Mouse (Mus musculus): Measurements from ENCODE around the gene Scimp.
A peak's percentile ranks its signal among the peaks of the same experiment; 100 is the strongest.
"Not testable (repeated sequence)": the region's sequence is repeated elsewhere in the genome, so short reads cannot be mapped to it uniquely, and the experiment has no call there.

Gene Scimp

DNA sequence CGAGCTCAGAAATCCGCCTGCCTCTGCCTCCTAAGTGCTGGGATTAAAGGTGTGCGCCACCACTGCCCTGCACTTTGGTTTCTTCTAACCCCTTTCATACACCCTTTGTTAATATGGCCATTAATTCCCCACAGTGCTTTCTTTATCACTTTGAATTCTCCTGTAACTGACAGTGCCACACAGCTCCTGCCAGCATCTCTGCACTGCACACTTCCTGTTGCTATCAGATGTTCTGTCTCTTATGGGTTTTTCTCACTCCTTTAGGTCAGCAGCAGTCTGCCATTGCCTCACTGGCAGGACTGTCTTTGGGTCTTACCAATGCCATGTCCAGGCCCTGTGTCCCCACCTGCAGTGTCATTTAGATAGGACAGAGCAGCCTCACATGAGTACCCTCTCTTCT is 41.6 kb downstream of the Scimp start:
- no peak for DNase-seq (ENCODE audit: low read depth, low spot score)

DNA sequence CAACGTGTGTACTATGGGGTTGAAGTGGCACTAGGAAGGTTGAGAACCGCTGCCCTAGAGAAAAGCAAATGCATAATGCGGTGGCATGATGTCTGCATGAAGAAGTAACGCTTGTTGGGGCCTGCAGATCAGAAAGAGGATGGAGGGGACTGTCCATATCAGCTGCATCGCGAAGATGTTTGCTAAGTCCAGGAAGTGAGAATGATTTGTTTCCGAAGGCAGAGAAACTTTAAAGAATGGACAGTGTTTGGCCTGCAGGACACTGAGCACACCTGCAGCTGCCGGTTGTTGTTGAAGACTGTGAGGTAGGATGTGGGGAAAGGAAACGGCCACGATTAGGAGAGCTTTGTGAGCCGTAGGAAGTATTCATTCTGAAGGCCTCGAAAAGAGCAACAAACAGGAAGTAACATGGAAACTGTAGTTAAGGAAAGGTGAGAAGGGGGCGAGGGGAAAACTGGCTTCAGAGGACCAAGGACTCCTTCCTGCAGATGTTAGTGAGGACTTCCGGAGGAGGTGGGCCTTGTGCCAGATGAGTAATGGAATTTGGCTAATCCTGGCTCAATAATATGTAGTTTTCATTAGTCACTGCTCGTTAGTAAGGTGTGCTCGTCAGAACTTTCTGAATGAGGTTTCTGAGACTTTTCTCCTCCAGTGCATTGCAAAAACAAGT is 46.5 kb downstream of the Scimp start:
- DNase-seq (ENCODE audit: low read depth, low spot score), result no peak

GRCm38 (mm10) chr11:70763936-70764808 is 48.2 kb downstream of the Scimp start, which contains the start of gene Zfp3:
Zfp3 (plus strand) TSS chr11:70764209.
- DNase-seq (ENCODE audit: low read depth, low spot score), result peak; percentile 51

DNA sequence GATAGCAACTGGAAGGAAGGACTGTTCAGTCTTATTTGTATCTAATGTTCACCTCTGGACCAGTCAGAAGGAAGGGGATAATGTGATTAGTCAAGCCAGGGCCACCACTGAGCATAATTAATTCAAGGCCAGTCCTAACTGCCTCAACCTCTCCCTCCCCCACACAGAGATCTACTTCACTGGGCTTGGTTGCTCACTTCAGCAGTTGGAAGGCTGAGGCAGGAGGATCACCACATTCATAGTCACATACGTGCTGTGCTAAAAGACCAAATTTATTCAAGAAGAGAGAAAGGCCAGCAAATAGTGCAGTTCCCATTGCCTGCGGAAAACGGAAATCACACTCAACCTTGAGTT is 48.8 kb downstream of the Scimp start:
- no peak for DNase-seq (ENCODE audit: low read depth, low spot score)

- no peak for DNase-seq (ENCODE audit: low read depth, low spot score)
Measured at GRCm38 (mm10) chr11:70762641-70763040, 49.7 kb downstream of the Scimp start.

- DNase-seq (ENCODE audit: low read depth, low spot score), result not testable (repeated sequence)
Measured at GRCm38 (mm10) chr11:70760446-70760845, 51.9 kb downstream of the Scimp start.

DNA sequence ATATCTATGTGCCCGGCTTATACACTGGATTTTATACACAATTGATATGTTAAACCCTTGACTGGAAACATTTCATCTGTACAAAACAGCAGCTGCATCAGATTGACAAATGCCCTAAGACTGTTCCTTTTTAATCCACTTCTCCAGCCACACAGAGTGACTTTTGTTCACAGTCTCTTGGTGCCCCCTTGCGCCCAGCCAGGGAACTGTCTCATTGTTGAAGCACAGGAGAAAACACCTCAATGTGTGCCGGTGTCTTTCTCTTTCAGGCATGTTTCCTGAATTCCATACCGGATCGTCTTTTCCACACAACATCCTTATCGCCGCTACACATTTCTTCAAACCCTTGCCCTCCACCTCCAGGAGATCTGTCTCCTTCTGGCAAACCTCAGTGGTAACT is 56.7 kb downstream of the Scimp start:
- DNase-seq (ENCODE audit: low read depth, low spot score), result peak; percentile 71

GRCm38 (mm10) chr11:70754958-70755357 is 57.4 kb downstream of the Scimp start:
- DNase-seq (ENCODE audit: low read depth, low spot score), result no peak

- DNase-seq (ENCODE audit: low read depth, low spot score), result no peak
Measured at GRCm38 (mm10) chr11:70754476-70754875, 57.9 kb downstream of the Scimp start.

GRCm38 (mm10) chr11:70753146-70753545 is 59.2 kb downstream of the Scimp start:
- no peak for DNase-seq (ENCODE audit: low read depth, low spot score)

GRCm38 (mm10) chr11:70752337-70753017 is 59.9 kb downstream of the Scimp start:
- no peak for DNase-seq (ENCODE audit: low read depth, low spot score)

DNA sequence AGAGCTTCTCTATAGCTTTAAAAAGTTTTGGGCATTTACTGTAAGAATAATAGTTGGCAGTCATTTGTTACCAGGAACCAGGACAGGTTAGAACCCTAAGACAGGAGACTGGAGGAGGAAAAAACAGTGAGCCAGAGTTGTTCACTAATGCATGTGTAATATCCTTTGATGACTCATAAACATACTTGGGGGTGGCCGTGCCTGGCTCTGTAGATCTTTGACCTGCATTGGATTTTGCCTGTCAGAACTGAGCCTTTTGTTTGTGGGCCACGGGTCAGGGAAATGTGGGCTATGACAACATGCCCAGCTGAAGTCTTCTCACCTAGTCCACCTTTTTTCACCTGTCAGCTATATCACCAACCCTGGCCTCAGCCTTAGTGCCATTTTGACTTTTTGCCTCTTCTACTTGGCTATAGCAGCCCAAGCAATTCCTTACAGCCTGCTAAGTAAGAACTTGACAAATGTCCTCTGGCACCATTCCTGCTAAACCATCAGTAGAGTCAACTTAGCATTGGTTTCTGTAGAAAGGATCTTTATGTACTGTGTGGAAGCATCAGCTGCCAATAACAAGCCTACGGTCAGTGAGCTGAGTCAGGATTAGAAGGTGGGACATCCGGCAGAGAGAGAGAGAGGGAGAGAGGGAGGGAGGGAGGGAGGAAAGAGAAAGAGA is 64.4 kb downstream of the Scimp start:
- no peak for DNase-seq (ENCODE audit: low read depth, low spot score)

DNA sequence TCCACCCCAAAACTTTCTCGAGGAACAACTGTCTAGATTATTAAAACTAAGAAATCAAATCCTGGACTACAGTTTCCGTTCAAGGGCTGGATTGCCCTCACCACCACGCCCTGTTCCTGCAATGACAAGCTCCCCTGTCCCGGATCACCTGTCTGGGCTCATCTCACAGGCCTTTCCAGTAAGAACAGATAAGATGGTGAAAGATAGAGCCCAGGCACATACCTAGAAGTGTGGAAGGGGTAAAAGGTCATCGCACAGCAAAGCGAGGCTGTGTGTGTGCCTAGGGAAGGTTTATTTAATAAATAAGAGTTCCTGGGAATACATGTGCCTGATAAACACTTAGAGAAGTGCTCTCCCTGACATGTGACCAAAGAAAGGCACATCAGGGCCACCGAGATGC is 66.8 kb downstream of the Scimp start:
- DNase-seq (ENCODE audit: low read depth, low spot score), result no peak

DNA sequence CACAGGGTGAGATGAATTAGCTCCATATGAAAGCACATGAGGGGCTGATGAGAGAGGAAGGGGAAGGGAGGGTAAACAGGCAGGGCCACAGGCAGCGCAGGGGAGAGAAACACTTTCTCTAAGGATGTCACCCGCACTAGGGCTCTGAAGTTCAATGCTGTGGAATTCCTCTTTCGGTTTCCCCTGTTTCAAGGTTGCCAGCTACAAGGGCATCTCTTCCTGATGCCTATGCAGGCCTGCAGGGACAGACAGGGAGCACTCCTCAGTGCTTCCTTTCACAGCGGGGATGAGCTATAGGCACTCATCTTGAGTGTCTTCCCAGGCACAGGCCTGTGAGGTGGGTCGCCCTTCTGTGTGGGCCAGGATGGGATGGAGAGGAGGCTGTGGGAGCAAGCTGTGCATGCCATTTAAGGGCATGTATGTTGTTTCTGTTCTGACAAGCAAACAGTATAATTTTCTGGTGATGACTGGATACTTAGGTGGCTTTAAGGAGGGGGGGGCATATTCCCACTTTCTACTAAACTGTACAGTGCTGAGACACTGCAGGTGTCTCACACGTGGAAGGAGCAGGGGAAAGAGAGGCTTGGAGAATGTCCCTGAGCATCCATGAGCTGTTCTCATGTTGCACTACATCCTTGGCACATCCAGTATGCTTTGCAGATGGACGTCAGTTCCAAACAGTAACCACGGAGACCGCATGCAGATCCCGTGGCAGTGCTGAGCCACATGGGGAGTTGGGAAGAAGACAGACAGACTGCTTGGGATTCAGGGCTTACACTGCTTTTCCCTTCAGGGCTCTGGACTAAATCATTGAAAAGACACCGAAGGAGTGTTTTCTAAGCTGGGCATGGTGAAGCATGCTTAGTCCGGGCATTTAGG is 69.6 kb downstream of the Scimp start:
- DNase-seq (ENCODE audit: low read depth, low spot score), result no peak

DNA sequence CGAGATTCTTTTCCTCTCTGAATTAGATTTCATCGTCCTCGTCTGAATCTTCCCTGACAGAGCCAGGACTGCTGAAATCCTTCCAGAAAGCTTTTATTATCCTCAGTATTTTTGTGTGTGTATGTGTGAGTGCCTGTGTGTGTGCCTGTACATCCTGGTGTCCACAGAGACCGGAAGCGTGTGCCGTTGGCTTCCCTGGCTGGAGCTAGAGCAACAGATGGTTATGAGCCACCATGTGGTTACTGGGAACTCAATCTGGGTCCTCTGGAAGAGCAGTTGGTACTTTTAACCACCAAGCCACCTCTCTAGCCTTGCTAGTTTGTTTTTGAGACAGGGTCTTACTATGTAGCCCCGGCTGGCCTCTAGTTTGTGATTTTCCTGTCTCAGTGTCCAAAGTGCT is 70.3 kb downstream of the Scimp start:
- DNase-seq (ENCODE audit: low read depth, low spot score), result no peak

- no peak for DNase-seq (ENCODE audit: low read depth, low spot score)
Measured at GRCm38 (mm10) chr11:70741603-70742002, 70.8 kb downstream of the Scimp start.

Measured in forelimb bud, embryonic 11.5 days (tissue).